Mouse (Mus musculus) midbrain, postnatal 0 days (tissue): ENCODE measurements around the gene Dgke. TPM values are rescaled to one million over a fixed set of nuclear protein-coding genes. Genes with fewer than 3 reads are reported as not detected.

Experiments used
- ATAC-seq: fragments of 200-750 bp; cut with Nextera tagmentation; 2 replicates; pipeline ENCODE4 v1.8.0; 2017; ENCODE audit warnings: moderate number of reproducible peaks, mild to moderate bottlenecking, moderate TSS enrichment, moderate library complexity; ENCODE audit not compliant: low FRiP score
- DNase-seq: peaks from one replicate; pipeline ENCODE4 v3.0.0-alpha.2; 2015; ENCODE audit warnings: low spot score
- H3K27ac ChIP-seq: fragments of 300-500 bp; sonication (generic); 2 replicates; pipeline ENCODE4 v1.5.1; 2014; ENCODE audit warnings: low read depth, mild to moderate bottlenecking, low read length, mixed read lengths
- H3K27me3 ChIP-seq: fragments of 300-500 bp; sonication (generic); 2 replicates; pipeline ENCODE4 v1.6.1; 2014; ENCODE audit warnings: low read length, control low read depth, mixed read lengths; ENCODE audit not compliant: insufficient read depth
- H3K36me3 ChIP-seq: fragments of 300-500 bp; sonication (generic); 2 replicates; pipeline ENCODE4 v1.6.1; 2014; ENCODE audit warnings: low read length, control low read depth, mixed read lengths; ENCODE audit not compliant: insufficient read depth
- H3K4me1 ChIP-seq: fragments of 300-500 bp; sonication (generic); 2 replicates; pipeline ENCODE4 v1.6.1; 2014; ENCODE audit warnings: mild to moderate bottlenecking, control low read depth, antibody characterized with exemption, low read length, mixed read lengths; ENCODE audit not compliant: insufficient read depth
- H3K4me2 ChIP-seq: fragments of 300-500 bp; sonication (generic); 2 replicates; pipeline ENCODE4 v1.6.1; 2014; ENCODE audit warnings: low read depth, mild to moderate bottlenecking, low read length, mixed read lengths; ENCODE audit not compliant: poor library complexity, severe bottlenecking
- H3K4me3 ChIP-seq: fragments of 300-500 bp; sonication (generic); 2 replicates; pipeline ENCODE4 v1.5.1; 2014; ENCODE audit warnings: low read depth, mild to moderate bottlenecking, low read length, moderate library complexity
- H3K9ac ChIP-seq: fragments of 300-500 bp; sonication (generic); replicated peaks from 2 replicates; pipeline ENCODE4 v1.6.1; 2014; ENCODE audit warnings: mild to moderate bottlenecking, low read length, moderate library complexity, mixed read lengths; ENCODE audit not compliant: poor library complexity, severe bottlenecking
- H3K9me3 ChIP-seq: fragments of 300-500 bp; sonication (generic); 2 replicates; pipeline ENCODE4 v1.6.1; 2016; ENCODE audit warnings: low read length, control low read depth
- CTCF ChIP-seq: IDR thresholded peaks from 2 replicates; pipeline ENCODE4 v1.5.1; 2016; ENCODE audit warnings: antibody characterized with exemption, mild to moderate bottlenecking
- WGBS: fragments of 180-500 bp; shearing (Covaris S2); extraction: QIAGEN DNeasy Blood & Tissue Kit; methylation state at CpG from one replicate; pipeline ENCODE4 v1.1.7; 2014; 5-methylcytosine and 5-hydroxymethylcytosine counted together
- polyA plus RNA-seq: library from polyadenylated mRNA; unstranded; fragments of >200 nt; fragmentation: Nextera tagmentation; extraction: Ambion mirVana; gene quantifications from 2 replicates; pipeline ENCODE4 v1.2.1, GENCODE M21; 2015
- total RNA-seq: library from RNA; depleted of rRNA; stranded (reverse); fragments of >200 nt; gene quantifications from 2 replicates; pipeline ENCODE4 v1.2.3, GENCODE M21; 2014

The Dgke gene
- total and polyA plus RNA-seq, 2 experiments from 2014 or later, result 16.0 to 35.4 TPM

DNA sequence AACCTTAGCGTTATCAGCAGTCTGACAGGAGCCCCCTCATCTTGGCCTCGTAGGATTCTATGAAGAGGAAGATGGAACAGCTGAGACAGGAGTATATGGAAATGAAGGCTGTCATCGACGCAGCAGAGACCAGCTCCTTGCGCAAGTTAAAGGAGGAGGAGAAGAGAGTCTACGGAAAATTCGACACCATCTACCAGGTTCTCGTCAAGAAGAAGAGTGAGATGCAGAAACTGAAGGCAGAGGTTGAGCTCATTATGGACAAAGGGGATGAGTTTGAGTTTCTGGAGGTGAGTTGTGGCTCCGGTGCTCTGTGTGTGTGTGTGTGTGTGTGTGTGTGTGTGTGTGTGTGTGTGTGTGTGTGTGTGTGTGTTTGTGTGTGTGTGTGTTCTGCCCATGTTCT is 57.6 kb downstream of the Dgke start:
- Histone ChIP-seq H3K4me2 (no peak overlapping the region), H3K4me3 (no peak overlapping the region), H3K9me3 (no peaks in the 10 kb centered on the region), H3K4me1 (no peaks in the 10 kb centered on the region), H3K36me3 (no peaks in the 10 kb centered on the region), H3K9ac (no peak overlapping the region), H3K27ac (no peak overlapping the region), H3K27me3 (no peaks in the 10 kb centered on the region)
- TF ChIP-seq CTCF, result no peak
- ATAC-seq, result no peak
- 95% methylated on average over 8 of the region's 9 CpGs for WGBS
- no peak for DNase-seq

DNA sequence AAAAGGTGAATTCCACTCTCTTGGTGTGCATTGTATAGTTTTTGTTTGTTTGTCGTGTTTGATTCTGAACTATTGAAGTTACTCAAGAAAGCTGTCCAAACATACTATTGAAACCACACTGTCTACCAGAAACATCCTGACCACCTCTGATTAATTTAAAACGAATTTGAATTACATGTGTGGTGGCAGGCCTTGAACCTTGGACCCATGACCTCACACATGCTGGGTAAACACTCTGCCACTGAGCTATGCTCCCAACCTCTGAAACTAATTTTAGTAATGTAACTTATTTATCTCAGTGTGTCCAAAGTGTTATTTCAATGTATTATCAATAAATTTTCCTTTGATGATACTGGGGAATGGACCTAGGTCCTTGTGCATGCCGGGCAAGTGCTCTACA is 59.1 kb downstream of the Dgke start:
- TF ChIP-seq CTCF, result no peak
- WGBS, result 91% methylated on average over 3 of the region's 3 CpGs
- Histone ChIP-seq H3K9ac (no peak overlapping the region), H3K27ac (no peak overlapping the region), H3K36me3 (no peaks in the 10 kb centered on the region), H3K4me3 (no peak overlapping the region), H3K4me2 (no peak overlapping the region), H3K27me3 (no peaks in the 10 kb centered on the region), H3K9me3 (no peaks in the 10 kb centered on the region), H3K4me1 (no peaks in the 10 kb centered on the region)
- no peak for DNase-seq
- no peak for ATAC-seq

DNA sequence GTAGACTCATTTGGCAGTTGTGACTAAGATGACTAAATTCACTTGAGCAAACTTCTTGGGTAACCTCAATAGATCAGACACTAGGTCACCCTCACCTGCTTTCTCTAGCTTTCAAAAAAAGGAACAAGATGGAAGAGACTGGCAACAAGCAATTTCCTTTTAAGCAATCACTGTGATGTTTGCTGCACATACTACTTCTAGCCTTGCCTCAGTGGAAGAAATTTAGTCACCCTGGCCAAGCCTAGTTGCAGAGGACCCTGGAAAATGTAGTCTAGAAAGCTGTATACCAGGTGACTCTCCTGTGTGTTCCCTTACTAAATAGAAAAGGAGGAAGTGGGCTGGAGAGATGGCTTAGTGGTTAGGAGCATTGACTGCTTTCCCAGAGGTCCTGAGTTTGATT is 60.2 kb downstream of the Dgke start:
- Histone ChIP-seq H3K4me3 (no peak overlapping the region), H3K9ac (no peak overlapping the region), H3K4me1 (no peaks in the 10 kb centered on the region), H3K27ac (no peak overlapping the region), H3K9me3 (no peaks in the 10 kb centered on the region), H3K36me3 (no peaks in the 10 kb centered on the region), H3K4me2 (no peak overlapping the region), H3K27me3 (no peaks in the 10 kb centered on the region)
- no peak for TF ChIP-seq CTCF
- ATAC-seq, result no peak
- DNase-seq, result no peak

DNA sequence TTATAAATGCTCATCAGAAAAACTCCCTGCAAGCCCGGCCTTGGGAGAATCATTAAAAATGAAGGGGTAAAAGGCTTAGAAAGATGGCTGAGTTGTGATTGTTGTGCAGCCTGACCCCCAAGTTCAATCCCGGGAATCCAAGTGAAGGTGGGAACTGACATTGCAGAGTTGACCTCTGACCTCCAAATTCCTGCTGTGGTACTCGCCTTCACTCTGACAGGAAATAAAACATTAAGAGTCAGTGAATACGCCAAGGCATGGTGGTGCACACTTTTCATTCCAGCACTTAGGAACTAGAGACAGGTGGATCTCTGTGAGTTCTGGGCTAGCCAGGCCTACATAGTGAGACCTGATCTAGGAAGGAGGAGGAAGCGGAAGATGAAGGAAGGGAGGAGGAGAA is 61.2 kb downstream of the Dgke start:
- H3K27me3 ChIP-seq, result no peaks in the 10 kb centered on the region
- TF ChIP-seq CTCF, result no peak
- no peak overlapping the region for H3K4me3 ChIP-seq
- 87% methylated on average over 5 of the region's 5 CpGs for WGBS
- no peak overlapping the region for H3K9ac ChIP-seq
- H3K4me1 ChIP-seq, result no peaks in the 10 kb centered on the region
- H3K4me2 ChIP-seq, result no peak overlapping the region
- H3K9me3 ChIP-seq, result no peaks in the 10 kb centered on the region
- no peak for DNase-seq
- ATAC-seq, result no peak
- no peak overlapping the region for H3K27ac ChIP-seq
- H3K36me3 ChIP-seq, result no peaks in the 10 kb centered on the region

DNA sequence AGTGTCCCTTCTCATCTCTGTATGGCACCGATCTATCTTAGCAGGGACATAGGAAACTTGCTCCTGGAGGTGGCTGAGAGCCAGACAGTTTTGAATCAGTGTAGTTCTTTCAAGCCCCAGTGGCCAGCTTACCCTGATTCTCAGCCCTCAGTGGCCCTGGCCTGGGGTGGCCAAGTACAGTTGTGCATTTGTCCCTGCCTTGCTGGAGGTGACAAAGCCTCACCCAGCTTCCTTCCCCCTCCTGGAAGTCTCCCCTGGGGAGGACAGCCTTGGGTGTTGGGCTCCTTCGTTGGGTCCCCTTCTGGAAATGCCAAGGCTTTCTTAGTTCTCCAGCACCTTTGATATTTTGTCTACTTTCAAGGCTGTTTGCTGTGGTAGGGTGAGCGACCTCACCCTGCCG is 62.9 kb downstream of the Dgke start:
- no peak overlapping the region for H3K4me2 ChIP-seq
- H3K9ac ChIP-seq, result no peak overlapping the region
- ATAC-seq (no peak), DNase-seq (no peak)
- 86% methylated on average over 4 of the region's 4 CpGs for WGBS
- no peak for TF ChIP-seq CTCF
- no peaks in the 10 kb centered on the region for H3K9me3 ChIP-seq
- H3K27me3 ChIP-seq, result peaks cover 11% of the 10 kb centered on the region
- no peaks in the 10 kb centered on the region for H3K4me1 ChIP-seq
- no peak overlapping the region for H3K4me3 ChIP-seq
- no peak overlapping the region for H3K27ac ChIP-seq
- no peaks in the 10 kb centered on the region for H3K36me3 ChIP-seq

DNA sequence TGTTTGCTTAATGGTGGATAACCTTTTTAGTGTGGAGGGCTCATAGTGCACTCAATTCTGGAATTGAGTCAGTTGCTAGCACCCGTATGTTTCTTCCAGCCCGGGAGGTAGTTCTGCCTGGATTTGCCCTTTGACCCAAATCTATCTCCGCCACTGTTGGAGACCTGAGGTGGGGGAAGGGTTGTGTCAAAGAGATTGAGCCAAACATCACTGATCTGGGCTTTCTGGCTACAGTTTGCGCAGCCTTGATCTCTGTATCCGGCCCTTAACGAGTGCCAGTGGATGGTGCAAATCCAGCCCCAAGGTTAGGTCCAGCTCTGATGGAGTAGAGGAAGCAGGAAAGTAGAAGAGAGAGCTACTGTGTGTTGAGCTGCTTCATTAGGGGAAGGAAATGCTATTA is 63.6 kb downstream of the Dgke start:
- no peaks in the 10 kb centered on the region for H3K36me3 ChIP-seq
- H3K9me3 ChIP-seq, result no peaks in the 10 kb centered on the region
- DNase-seq (no peak), ATAC-seq (no peak)
- peak overlapping the region; percentile 28; the same call in 1 of the 2 replicates for H3K4me2 ChIP-seq
- H3K27me3 ChIP-seq, result peaks cover 15% of the 10 kb centered on the region
- 75% methylated on average over 6 of the region's 6 CpGs for WGBS
- no peak for TF ChIP-seq CTCF
- H3K27ac ChIP-seq, result no peak overlapping the region
- no peak overlapping the region for H3K4me3 ChIP-seq
- no peak overlapping the region for H3K9ac ChIP-seq
- H3K4me1 ChIP-seq, result no peaks in the 10 kb centered on the region
